Mouse (Mus musculus): ENCODE data around the gene Dpp9. TPM values are rescaled to one million over a fixed set of nuclear protein-coding genes. Genes with fewer than 3 reads are reported as not detected.

The Dpp9 gene
- total and polyA plus RNA-seq, 3 experiments = 13.5 to 37.9 (median 23.0) TPM

DNA sequence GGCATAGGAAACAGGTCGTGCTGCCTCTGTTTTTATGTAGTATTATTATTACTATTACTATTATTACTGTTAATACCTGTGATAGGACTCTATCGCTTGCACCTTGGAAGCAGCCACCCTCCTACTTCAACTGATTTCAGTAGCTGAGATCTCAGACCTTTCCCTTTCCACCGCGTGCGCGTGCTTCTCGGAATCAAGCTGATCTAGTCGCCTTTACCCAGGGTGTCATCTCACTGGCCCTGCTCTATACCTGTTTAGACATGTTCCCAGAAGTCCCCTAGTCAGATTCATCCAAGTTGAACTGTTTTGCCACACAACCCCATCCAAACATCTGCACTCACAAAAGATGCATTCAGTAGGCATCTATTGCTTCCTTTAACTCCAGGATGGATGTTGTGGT lies 14.7 kb upstream of the Dpp9 start:
- H3K79me2 ChIP-seq (replicated peaks; ENCODE audit: control insufficient read depth, extremely low read depth, insufficient read depth, poor library complexity, severe bottlenecking) = no peaks in the 10 kb centered on the region
- H3K4me3 ChIP-seq (replicated peaks in 1 of 3; ENCODE audit: low read depth in 2 of 3, low read length in 2 of 3, poor library complexity in 1 of 3) = no peak overlapping the region
- dilution Hi-C loops (cut with MboI; ENCODE audit: extremely low pct_ligation_motif_present, extremely low pct_unique_long_range_greater_than_20kb, low sequenced_read_pairs) (no loop called here), in situ Hi-C loops (cut with MboI; ENCODE audit: low pct_ligation_motif_present, low pct_unique_long_range_greater_than_20kb, low sequenced_read_pairs) (no loop called here)
- H3K4me2 ChIP-seq (ENCODE audit: insufficient read depth, low read depth, poor library complexity, severe bottlenecking) = peak overlapping the region; percentile 45; the same call in 1 of the 2 replicates
- H3K9ac ChIP-seq (ENCODE audit: insufficient read depth, low read depth) = no peak overlapping the region
- no peak for TF ChIP-seq MEF2A (IDR thresholded peaks at IDR 0.05; ENCODE audit: borderline replicate concordance, low read depth, low read length)
- no peak for TF ChIP-seq SIN3A (IDR thresholded peaks at IDR 0.05; ENCODE audit: low read length)
- no peak for TF ChIP-seq UBTF (IDR thresholded peaks at IDR 0.05; ENCODE audit: low read depth, low read length)
- no peaks in the 10 kb centered on the region for H3K36me3 ChIP-seq (replicated peaks in 1 of 2; ENCODE audit: control insufficient read depth in 1 of 2, insufficient read depth in 1 of 2, low read length in 1 of 2)
- DNase-seq (ENCODE audit: extremely low read depth) = no peak
- peaks cover 6 to 11% of the 10 kb centered on the region in 2 experiments for H3K4me1 ChIP-seq (ENCODE audit: control insufficient read depth in 1 of 2, insufficient read depth in 2 of 2)
- H3K9me3 ChIP-seq (replicated peaks; ENCODE audit: low read length) = no peaks in the 10 kb centered on the region
- peaks cover 68% of the 10 kb centered on the region for H3K27me3 ChIP-seq (replicated peaks)
- H3K27ac ChIP-seq (ENCODE audit: insufficient read depth, low read depth) = no peak overlapping the region

DNA sequence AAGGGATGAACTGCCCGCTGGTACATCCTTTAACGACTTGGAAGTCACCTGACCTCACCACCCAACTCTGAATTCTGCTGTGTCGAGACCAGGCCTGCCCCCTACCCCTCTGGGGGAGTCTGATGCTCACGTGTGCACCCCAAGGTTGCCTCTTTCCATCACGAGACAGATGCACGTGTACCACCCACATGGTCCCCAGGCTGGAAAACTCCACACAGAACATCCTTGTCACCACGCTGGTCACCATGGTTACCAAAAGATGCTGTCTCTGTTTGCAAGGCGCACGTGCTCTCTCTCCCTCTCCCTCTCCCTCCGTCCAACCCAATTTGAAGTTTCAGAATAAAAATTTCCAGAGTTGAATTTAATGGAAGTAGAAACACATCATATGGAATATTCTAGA lies 11.2 kb upstream of the Dpp9 start:
- DNase-seq (ENCODE audit: extremely low read depth) = no peak
- in situ Hi-C loops (cut with MboI; ENCODE audit: low pct_ligation_motif_present, low pct_unique_long_range_greater_than_20kb, low sequenced_read_pairs) (no loop called here), dilution Hi-C loops (cut with MboI; ENCODE audit: extremely low pct_ligation_motif_present, extremely low pct_unique_long_range_greater_than_20kb, low sequenced_read_pairs) (no loop called here)
- Histone ChIP-seq H3K9me3 (replicated peaks; ENCODE audit: low read length) (no peaks in the 10 kb centered on the region), H3K27me3 (replicated peaks) (peaks cover 68% of the 10 kb centered on the region), H3K4me1 (ENCODE audit: control insufficient read depth in 1 of 2, insufficient read depth in 2 of 2) (peaks cover 0 to 8% of the 10 kb centered on the region in 2 experiments; a peak in 1 of 4 replicates), H3K9ac (ENCODE audit: insufficient read depth, low read depth) (no peak overlapping the region), H3K4me3 (replicated peaks in 1 of 3; ENCODE audit: low read depth in 2 of 3, low read length in 2 of 3, poor library complexity in 1 of 3) (no peak overlapping the region), H3K79me2 (replicated peaks; ENCODE audit: control insufficient read depth, extremely low read depth, insufficient read depth, poor library complexity, severe bottlenecking) (no peaks in the 10 kb centered on the region), H3K36me3 (replicated peaks in 1 of 2; ENCODE audit: control insufficient read depth in 1 of 2, insufficient read depth in 1 of 2, low read length in 1 of 2) (no peaks in the 10 kb centered on the region), H3K27ac (ENCODE audit: insufficient read depth, low read depth) (no peak overlapping the region), H3K4me2 (ENCODE audit: insufficient read depth, low read depth, poor library complexity, severe bottlenecking) (no peak overlapping the region)
- TF ChIP-seq MEF2A (IDR thresholded peaks at IDR 0.05; ENCODE audit: borderline replicate concordance, low read depth, low read length) (no peak), MAFK (IDR thresholded peaks at IDR 0.05; ENCODE audit: insufficient replicate concordance, low read length) (no peak), CTCF (conservative IDR thresholded peaks at IDR 0.05 in 1 of 2, IDR thresholded peaks at IDR 0.05 in 1 of 2; ENCODE audit: low read depth in 2 of 2, low read length in 2 of 2) (no peak), ETS1 (conservative IDR thresholded peaks at IDR 0.05; ENCODE audit: low read depth, low read length) (no peak), BHLHE40 (IDR thresholded peaks at IDR 0.05; ENCODE audit: low read depth, low read length) (peak; percentile 38; the same call in 1 of the 2 replicates), MAZ (IDR thresholded peaks at IDR 0.05; ENCODE audit: low read depth, low read length) (no peak)

DNA sequence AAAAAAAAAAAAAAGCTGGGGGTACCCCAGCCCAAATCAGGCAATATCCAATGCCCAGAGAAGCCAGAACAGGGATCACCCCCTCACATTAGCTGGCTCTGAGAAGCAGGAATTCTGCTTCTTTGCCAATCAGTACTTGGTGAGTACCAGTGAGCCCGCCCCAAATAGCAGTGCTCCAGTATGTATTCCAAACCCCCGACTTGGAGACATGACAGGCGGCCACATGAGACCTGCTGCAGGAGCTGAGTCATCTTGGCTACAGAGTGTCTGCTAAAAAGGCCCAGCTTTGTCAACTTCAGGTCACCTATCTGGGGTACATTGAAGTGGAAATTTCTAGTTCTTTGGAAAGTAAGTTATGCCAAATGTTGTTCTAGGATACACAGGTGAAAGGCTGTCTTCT lies 7.9 kb upstream of the Dpp9 start:
- dilution Hi-C loops (cut with MboI; ENCODE audit: extremely low pct_ligation_motif_present, extremely low pct_unique_long_range_greater_than_20kb, low sequenced_read_pairs) = no loop called here
- H3K79me2 ChIP-seq (replicated peaks; ENCODE audit: control insufficient read depth, extremely low read depth, insufficient read depth, poor library complexity, severe bottlenecking) = no peaks in the 10 kb centered on the region
- H3K27me3 ChIP-seq (replicated peaks) = peaks cover 72% of the 10 kb centered on the region
- H3K9ac ChIP-seq (ENCODE audit: insufficient read depth, low read depth) = no peak overlapping the region
- H3K4me2 ChIP-seq (ENCODE audit: insufficient read depth, low read depth, poor library complexity, severe bottlenecking) = no peak overlapping the region
- in situ Hi-C loops (cut with MboI; ENCODE audit: low pct_ligation_motif_present, low pct_unique_long_range_greater_than_20kb, low sequenced_read_pairs) = no loop called here
- no peak overlapping the region for H3K27ac ChIP-seq (ENCODE audit: insufficient read depth, low read depth)
- DNase-seq (ENCODE audit: extremely low read depth) = no peak
- TF ChIP-seq ZNF384 (IDR thresholded peaks at IDR 0.05; ENCODE audit: low read depth, low read length) = no peak
- TF ChIP-seq MAFK (IDR thresholded peaks at IDR 0.05; ENCODE audit: insufficient replicate concordance, low read length) = no peak
- no peak for TF ChIP-seq SIN3A (IDR thresholded peaks at IDR 0.05; ENCODE audit: low read length)
- H3K4me3 ChIP-seq (replicated peaks in 1 of 3; ENCODE audit: low read depth in 2 of 3, low read length in 2 of 3, poor library complexity in 1 of 3) = no peak overlapping the region
- no peaks in the 10 kb centered on the region for H3K36me3 ChIP-seq (replicated peaks in 1 of 2; ENCODE audit: control insufficient read depth in 1 of 2, insufficient read depth in 1 of 2, low read length in 1 of 2)
- no peaks in the 10 kb centered on the region for H3K4me1 ChIP-seq (ENCODE audit: control insufficient read depth in 1 of 2, insufficient read depth in 2 of 2)
- H3K9me3 ChIP-seq (replicated peaks; ENCODE audit: low read length) = no peaks in the 10 kb centered on the region
